Mouse (Mus musculus) forebrain, postnatal 0 days (tissue): Measurements from ENCODE around the gene Zscan22. TPM values are rescaled to one million over a fixed set of nuclear protein-coding genes. Genes with fewer than 3 reads are reported as not detected.
"Not testable (repeated sequence)": the region's sequence is repeated elsewhere in the genome, so short reads cannot be mapped to it uniquely, and the experiment has no call there.

Experiments used
- ATAC-seq: fragments of 200-750 bp; cut with Nextera tagmentation; 2 replicates; pipeline ENCODE4 v1.8.0; 2017; ENCODE audit warnings: mild to moderate bottlenecking, moderate library complexity
- DNase-seq: peaks from one replicate; pipeline ENCODE4 v3.0.0-alpha.2; 2015
- H3K27ac ChIP-seq: fragments of 300-500 bp; sonication (generic); 2 replicates; pipeline ENCODE4 v1.5.1; 2014; ENCODE audit warnings: low read depth, mild to moderate bottlenecking, antibody characterized with exemption, low read length, moderate library complexity, mixed read lengths
- H3K27me3 ChIP-seq: fragments of 300-500 bp; sonication (generic); 2 replicates; pipeline ENCODE4 v1.6.1; 2014; ENCODE audit warnings: mild to moderate bottlenecking, low read length, mixed read lengths; ENCODE audit not compliant: insufficient read depth
- H3K36me3 ChIP-seq: fragments of 300-500 bp; sonication (generic); 2 replicates; pipeline ENCODE4 v1.6.1; 2014; ENCODE audit warnings: mild to moderate bottlenecking, moderate library complexity; ENCODE audit not compliant: insufficient read depth
- H3K4me1 ChIP-seq: fragments of 300-500 bp; sonication (generic); 2 replicates; pipeline ENCODE4 v1.6.1; 2014; ENCODE audit warnings: antibody characterized with exemption; ENCODE audit not compliant: insufficient read depth
- H3K4me2 ChIP-seq: fragments of 300-500 bp; sonication (generic); 2 replicates; pipeline ENCODE4 v1.6.1; 2014; ENCODE audit warnings: low read depth, mild to moderate bottlenecking, moderate library complexity
- H3K4me3 ChIP-seq: fragments of 300-500 bp; sonication (generic); 2 replicates; pipeline ENCODE4 v1.5.1; 2014; ENCODE audit warnings: low read depth, low read length, mixed read lengths
- H3K9ac ChIP-seq: fragments of 300-500 bp; sonication (generic); 2 replicates; pipeline ENCODE4 v1.6.1; 2014; ENCODE audit warnings: mild to moderate bottlenecking
- H3K9me3 ChIP-seq: fragments of 300-500 bp; sonication (generic); 2 replicates; pipeline ENCODE4 v1.6.1; 2016; ENCODE audit warnings: low read length
- CTCF ChIP-seq: sonication (generic); IDR thresholded peaks from 2 replicates; pipeline ENCODE4 v1.5.1; 2016; ENCODE audit warnings: antibody characterized with exemption, control low read depth, low read depth
- WGBS: fragments of 180-500 bp; shearing (Covaris S2); extraction: QIAGEN DNeasy Blood & Tissue Kit; methylation state at CpG from one replicate; pipeline ENCODE4 v1.1.7; 2014; 5-methylcytosine and 5-hydroxymethylcytosine counted together
- polyA plus RNA-seq: library from polyadenylated mRNA; unstranded; fragments of >200 nt; fragmentation: Nextera tagmentation; extraction: Ambion mirVana; gene quantifications from 2 replicates; pipeline ENCODE4 v1.2.1, GENCODE M21; 2015
- total RNA-seq: library from RNA; depleted of rRNA; stranded (reverse); fragments of >200 nt; gene quantifications from 2 replicates; pipeline ENCODE4 v1.2.3, GENCODE M21; 2014

The Zscan22 gene
- total and polyA plus RNA-seq, 2 experiments from 2014 or later = 3.5 to 8.3 TPM

DNA sequence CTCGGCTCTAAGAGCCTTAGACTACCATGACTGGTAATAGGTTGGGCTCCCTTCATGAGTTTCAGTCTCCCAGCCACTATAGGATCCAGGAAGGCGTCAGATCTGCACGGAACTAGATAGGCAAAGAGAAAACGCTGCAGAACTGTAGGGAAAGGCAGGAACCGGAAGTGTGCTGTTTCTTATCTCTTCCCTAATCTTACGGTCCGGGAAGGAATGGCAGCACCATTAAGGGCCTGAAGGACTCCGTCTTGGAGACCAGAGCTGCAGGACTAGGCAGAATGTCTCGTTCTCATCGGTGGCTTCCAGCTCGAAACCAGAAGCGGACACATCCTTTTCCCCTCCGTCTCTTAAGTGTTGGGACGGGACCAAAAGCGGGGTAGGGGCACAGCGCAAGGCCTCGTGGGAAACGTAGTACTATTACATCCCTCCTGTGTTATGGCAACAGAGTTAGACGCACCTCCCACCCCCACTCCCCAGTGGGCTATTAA is 12.6 kb downstream of the Zscan22 start:
- whole genome bisulfite sequencing = 11% methylated on average over 19 of the region's 19 CpGs
- Histone ChIP-seq H3K4me2 (peak overlapping the region; percentile 54), H3K4me1 (peaks cover 6% of the 10 kb centered on the region), H3K27ac (peak overlapping the region; percentile 93), H3K4me3 (peak overlapping the region; percentile 44), H3K27me3 (no peaks in the 10 kb centered on the region), H3K9ac (peak overlapping the region; percentile 62), H3K9me3 (no peaks in the 10 kb centered on the region), H3K36me3 (peaks cover 36% of the 10 kb centered on the region)
- peak; percentile 89 for DNase-seq
- peak; percentile 92 for ATAC-seq
- no peak for TF ChIP-seq CTCF

DNA sequence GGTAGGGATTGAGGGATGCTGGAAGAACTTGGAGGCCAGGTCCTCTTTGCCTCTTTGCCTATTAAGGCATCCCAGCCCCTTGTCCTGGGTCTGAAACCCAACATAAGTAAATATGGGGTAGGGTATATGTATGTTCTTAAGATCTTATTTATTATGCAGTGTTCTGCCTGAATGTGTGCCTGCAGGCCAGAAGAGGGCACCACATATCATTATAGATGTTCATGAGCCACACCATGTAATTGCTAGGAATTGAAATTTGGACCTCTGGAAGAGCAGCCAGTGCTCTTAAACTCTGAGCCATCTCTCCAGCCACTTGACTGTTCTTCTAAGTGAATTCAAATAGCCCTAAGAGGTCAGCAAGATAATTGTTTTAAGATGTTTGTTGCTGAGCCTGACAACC is 15.9 kb downstream of the Zscan22 start:
- ATAC-seq (peak; percentile 26; the same call in 1 of the 2 replicates), DNase-seq (peak; percentile 24)
- TF ChIP-seq CTCF = peak; percentile 60

DNA sequence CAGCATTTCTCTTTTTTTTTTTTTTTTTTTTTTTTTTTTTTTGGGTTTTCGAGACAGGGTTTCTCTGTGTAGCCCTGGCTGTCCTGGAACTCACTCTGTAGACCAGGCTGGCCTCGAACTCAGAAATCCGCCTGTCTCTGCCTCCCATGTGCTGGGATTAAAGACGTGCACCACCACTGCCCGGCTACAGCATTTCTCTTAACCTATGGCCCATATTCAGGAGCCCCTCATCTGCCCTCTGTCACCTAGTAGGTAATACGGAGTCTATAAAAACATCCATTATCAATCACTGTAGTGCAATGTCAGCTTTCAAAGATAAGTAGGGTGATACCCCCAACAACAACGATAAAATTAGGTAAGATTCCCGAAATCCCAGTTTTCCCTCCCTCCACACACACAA is 22.9 kb downstream of the Zscan22 start:
- not testable (repeated sequence) for H3K27ac ChIP-seq, H3K4me2 ChIP-seq, H3K9ac ChIP-seq, H3K27me3 ChIP-seq, H3K4me1 ChIP-seq, ATAC-seq, H3K9me3 ChIP-seq, DNase-seq, H3K4me3 ChIP-seq
- H3K36me3 ChIP-seq = peaks cover 19% of the 10 kb centered on the region
- 89% methylated on average over 7 of the region's 8 CpGs for WGBS

More for the DNA sequence above, 15.9 kb downstream of the Zscan22 start:
- Histone ChIP-seq H3K36me3 (peaks cover 3% of the 10 kb centered on the region), H3K27ac (no peak overlapping the region), H3K9me3 (no peaks in the 10 kb centered on the region), H3K9ac (no peak overlapping the region), H3K4me2 (no peak overlapping the region), H3K4me3 (no peak overlapping the region), H3K4me1 (peaks cover 6% of the 10 kb centered on the region), H3K27me3 (no peaks in the 10 kb centered on the region)

DNA sequence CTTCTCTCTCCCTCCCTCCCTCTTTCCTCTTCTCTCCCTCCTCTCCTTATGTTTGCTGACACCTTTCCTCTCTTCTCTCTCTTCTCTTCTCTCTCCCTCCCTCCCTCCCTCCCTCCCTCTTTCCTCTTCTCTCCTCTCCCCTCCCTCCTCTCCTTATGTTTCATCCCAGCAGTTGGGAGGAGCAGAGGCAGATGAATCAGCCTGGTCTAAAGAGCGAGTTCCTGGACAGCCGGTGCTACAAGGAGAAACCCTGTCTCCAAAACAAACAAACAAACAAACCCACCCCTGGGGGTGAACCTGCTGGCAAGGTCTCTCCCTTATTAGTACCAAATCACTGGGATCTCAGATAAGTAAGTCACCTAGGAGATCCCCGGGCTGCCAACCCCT is 23.7 kb downstream of the Zscan22 start:
- under 1% methylated on average over 3 of the region's 3 CpGs for WGBS
- peaks cover 27% of the 10 kb centered on the region for H3K36me3 ChIP-seq
- peak overlapping the region; percentile 79 for H3K4me3 ChIP-seq
- peak overlapping the region; percentile 73 for H3K9ac ChIP-seq
- H3K27me3 ChIP-seq = no peaks in the 10 kb centered on the region
- ATAC-seq (peak; percentile 12; the same call in 1 of the 2 replicates), DNase-seq (no peak)
- peak overlapping the region; percentile 69 for H3K4me2 ChIP-seq
- H3K4me1 ChIP-seq = peaks cover 7% of the 10 kb centered on the region; the same call in 1 of the 2 replicates
- no peak for TF ChIP-seq CTCF
- H3K27ac ChIP-seq = peak overlapping the region; percentile 96
- H3K9me3 ChIP-seq = no peaks in the 10 kb centered on the region

DNA sequence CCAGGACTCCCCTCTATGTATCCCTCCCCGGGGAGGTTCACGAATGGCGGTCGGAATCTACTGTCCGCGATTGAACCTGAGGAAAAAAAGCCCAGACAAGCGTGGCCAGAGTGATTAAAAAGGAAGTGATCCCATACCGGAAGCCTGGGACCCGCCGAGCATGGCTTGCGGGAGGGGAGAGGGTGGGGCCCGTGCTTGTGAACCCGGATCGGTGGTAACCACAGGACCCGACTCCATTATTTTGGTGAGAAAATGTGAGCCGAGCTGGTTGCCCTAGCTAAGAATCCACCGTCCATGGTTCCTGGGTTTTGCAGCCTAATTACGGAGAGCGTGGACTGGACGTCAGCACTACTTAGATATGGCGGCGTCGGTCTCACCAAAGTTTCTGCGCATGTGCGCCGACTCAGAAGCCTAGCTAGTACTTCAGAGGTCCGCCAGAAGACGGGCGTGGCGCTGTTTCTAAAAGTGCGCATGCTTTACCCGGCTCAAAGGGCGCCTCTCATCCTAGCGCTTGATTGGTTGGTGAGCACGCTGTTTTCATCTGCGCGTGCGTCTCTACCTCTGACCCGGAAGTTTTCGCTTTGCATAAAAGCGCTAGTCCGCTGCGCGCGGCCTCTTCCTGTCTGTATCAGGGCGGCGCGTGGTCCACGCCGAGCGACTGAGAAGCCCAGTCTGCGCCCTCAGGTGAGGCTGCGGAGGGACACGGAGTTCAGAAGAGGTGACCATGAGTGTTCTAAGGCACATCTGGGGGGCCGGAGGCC is 24.3 kb downstream of the Zscan22 start, which contains the start of gene Rps5:
TSS of gene Rps5 (plus strand) at position 586 of the 761 bp plus-strand sequence.
- H3K27me3 ChIP-seq = no peaks in the 10 kb centered on the region
- peaks cover 32% of the 10 kb centered on the region for H3K36me3 ChIP-seq
- WGBS = under 1% methylated on average over 55 of the region's 55 CpGs
- peak within 1 kb of the TSS; percentile 69 for H3K4me2 ChIP-seq
- DNase-seq (peak; percentile 100), ATAC-seq (peak; percentile 98)
- H3K9me3 ChIP-seq = no peaks in the 10 kb centered on the region
- peak within 1 kb of the TSS; percentile 82 for H3K9ac ChIP-seq
- peak within 1 kb of the TSS; percentile 79 for H3K4me3 ChIP-seq
- H3K27ac ChIP-seq = peak within 1 kb of the TSS; percentile 96
- H3K4me1 ChIP-seq = peaks cover 7% of the 10 kb centered on the region; the same call in 1 of the 2 replicates
- peak; percentile 87 for TF ChIP-seq CTCF

DNA sequence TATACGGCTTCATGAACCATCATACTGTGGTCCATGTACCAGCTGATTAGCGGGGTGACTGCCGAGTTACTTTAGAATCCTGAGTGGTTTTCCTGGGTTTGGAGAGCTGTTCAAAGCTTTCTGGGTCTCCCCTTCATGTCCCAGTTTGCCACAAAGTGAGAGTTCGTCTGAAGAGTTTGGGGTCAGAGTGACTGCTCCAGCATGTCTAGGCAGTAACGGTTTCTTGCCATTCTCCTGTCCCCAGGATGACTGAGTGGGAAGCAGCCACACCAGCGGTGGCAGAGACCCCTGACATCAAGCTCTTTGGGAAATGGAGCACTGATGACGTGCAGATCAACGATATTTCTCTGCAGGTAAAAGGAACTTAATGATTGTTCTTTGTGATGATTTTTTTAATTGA is 25.1 kb downstream of the Zscan22 start:
- peaks cover 7% of the 10 kb centered on the region; the same call in 1 of the 2 replicates for H3K4me1 ChIP-seq
- peak overlapping the region; percentile 69 for H3K4me2 ChIP-seq
- TF ChIP-seq CTCF = no peak
- no peak overlapping the region for H3K27ac ChIP-seq
- DNase-seq = no peak
- ATAC-seq = no peak
- WGBS = 5% methylated on average over 8 of the region's 8 CpGs
- H3K27me3 ChIP-seq = no peaks in the 10 kb centered on the region
- H3K36me3 ChIP-seq = peaks cover 38% of the 10 kb centered on the region
- peak overlapping the region; percentile 82 for H3K9ac ChIP-seq
- peak overlapping the region; percentile 79 for H3K4me3 ChIP-seq
- no peaks in the 10 kb centered on the region for H3K9me3 ChIP-seq

DNA sequence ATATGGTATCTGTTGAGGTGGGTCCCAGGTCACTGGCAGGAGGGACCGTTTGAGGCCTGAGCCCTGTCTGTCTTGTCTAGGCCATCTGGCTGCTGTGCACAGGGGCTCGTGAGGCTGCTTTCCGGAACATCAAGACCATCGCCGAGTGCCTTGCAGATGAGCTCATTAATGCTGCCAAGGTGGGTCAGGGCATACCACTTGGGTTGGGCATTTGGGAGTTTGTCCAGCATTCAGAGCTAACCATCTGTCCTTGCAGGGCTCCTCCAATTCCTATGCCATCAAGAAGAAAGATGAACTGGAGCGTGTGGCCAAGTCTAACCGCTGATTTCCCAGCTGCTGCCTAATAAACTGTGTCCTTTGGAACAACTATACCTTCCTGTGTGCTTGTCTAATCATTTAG is 28.7 kb downstream of the Zscan22 start:
- Histone ChIP-seq H3K4me2 (no peak overlapping the region), H3K4me1 (peaks cover 7% of the 10 kb centered on the region; the same call in 1 of the 2 replicates), H3K9me3 (no peaks in the 10 kb centered on the region), H3K9ac (no peak overlapping the region), H3K27me3 (no peaks in the 10 kb centered on the region), H3K36me3 (peaks cover 42% of the 10 kb centered on the region), H3K4me3 (no peak overlapping the region), H3K27ac (no peak overlapping the region)
- no peak for ATAC-seq
- DNase-seq = no peak
- WGBS = 81% methylated on average over 7 of the region's 7 CpGs
- no peak for TF ChIP-seq CTCF
